Mouse (Mus musculus) neural tube, embryonic 15.5 days (tissue): ENCODE measurements at regions not wholly inside any gene's neighbourhood (a gene's known extent, or its start where the extent isn't known, plus 50 kb on each side); places are given as distances from the start of the nearest gene placed in this dataset.
A peak's percentile ranks its signal among the peaks of the same experiment; 100 is the strongest.

Experiments used
- ATAC-seq: fragments of 200-750 bp; cut with Nextera tagmentation; 2 replicates; pipeline ENCODE4 v1.8.0; 2017; ENCODE audit warnings: mild to moderate bottlenecking, moderate TSS enrichment, moderate library complexity; ENCODE audit not compliant: low FRiP score
- H3K27ac ChIP-seq: fragments of 300-500 bp; sonication (generic); replicated peaks from 2 replicates; pipeline ENCODE4 v1.5.1; 2015; ENCODE audit warnings: mild to moderate bottlenecking, inconsistent platforms
- H3K27me3 ChIP-seq: fragments of 300-500 bp; sonication (generic); replicated peaks from 2 replicates; pipeline ENCODE4 v1.6.1; 2015; ENCODE audit warnings: inconsistent platforms
- H3K36me3 ChIP-seq: fragments of 300-500 bp; sonication (generic); 2 replicates; pipeline ENCODE4 v1.6.1; 2015; ENCODE audit warnings: inconsistent platforms
- H3K4me1 ChIP-seq: fragments of 300-500 bp; sonication (generic); 2 replicates; pipeline ENCODE4 v1.6.1; 2015; ENCODE audit warnings: inconsistent platforms
- H3K4me2 ChIP-seq: fragments of 300-500 bp; sonication (generic); 2 replicates; pipeline ENCODE4 v1.6.1; 2015; ENCODE audit warnings: inconsistent platforms, mild to moderate bottlenecking, moderate library complexity
- H3K4me3 ChIP-seq: fragments of 300-500 bp; sonication (generic); replicated peaks from 2 replicates; pipeline ENCODE4 v1.5.1; 2015; ENCODE audit warnings: mild to moderate bottlenecking, inconsistent platforms
- H3K9ac ChIP-seq: fragments of 300-500 bp; sonication (generic); replicated peaks from 2 replicates; pipeline ENCODE4 v1.6.1; 2015; ENCODE audit warnings: mild to moderate bottlenecking, inconsistent platforms
- H3K9me3 ChIP-seq: fragments of 300-500 bp; sonication (generic); replicated peaks from 2 replicates; pipeline ENCODE4 v1.6.1; 2016; ENCODE audit warnings: inconsistent platforms
- WGBS: fragments of 180-500 bp; shearing (Covaris S2); methylation state at CpG from one replicate; pipeline ENCODE4 v1.1.7; 2015; ENCODE audit warnings: mixed read lengths; 5-methylcytosine and 5-hydroxymethylcytosine counted together

GRCm38 (mm10) chr8:26847009-26847408 is 130.1 kb upstream of the Zfp703 start:
- ATAC-seq = no peak
- Histone ChIP-seq H3K36me3 (no peaks in the 10 kb centered on the region), H3K9ac (no peak overlapping the region), H3K4me2 (no peak overlapping the region), H3K27ac (no peak overlapping the region), H3K27me3 (peaks cover 5% of the 10 kb centered on the region; the same call in 1 of the 2 replicates), H3K9me3 (no peaks in the 10 kb centered on the region), H3K4me3 (no peak overlapping the region), H3K4me1 (peaks cover 31% of the 10 kb centered on the region)
- WGBS = 69% methylated on average over 9 of the region's 9 CpGs

- Histone ChIP-seq H3K4me3 (no peak overlapping the region), H3K27me3 (peaks cover 4% of the 10 kb centered on the region; the same call in 1 of the 2 replicates), H3K4me1 (peaks cover 35% of the 10 kb centered on the region), H3K36me3 (no peaks in the 10 kb centered on the region), H3K9me3 (no peaks in the 10 kb centered on the region), H3K9ac (no peak overlapping the region), H3K4me2 (peak overlapping the region; percentile 5; the same call in 1 of the 2 replicates), H3K27ac (no peak overlapping the region; the same call in 1 of the 2 replicates)
- 53% methylated on average over 17 of the region's 17 CpGs for WGBS
- no peak for ATAC-seq
Observed at GRCm38 (mm10) chr8:26848098-26848772, 128.9 kb upstream of the Zfp703 start.

GRCm38 (mm10) chr8:26848955-26849684 is 128.0 kb upstream of the Zfp703 start:
- no peaks in the 10 kb centered on the region for H3K36me3 ChIP-seq
- H3K4me2 ChIP-seq = no peak overlapping the region
- H3K9me3 ChIP-seq = no peaks in the 10 kb centered on the region
- H3K27me3 ChIP-seq = peaks cover 1% of the 10 kb centered on the region; the same call in 1 of the 2 replicates
- ATAC-seq = no peak
- H3K4me1 ChIP-seq = peaks cover 35% of the 10 kb centered on the region
- 71% methylated on average over 19 of the region's 19 CpGs for WGBS
- no peak overlapping the region for H3K4me3 ChIP-seq
- H3K27ac ChIP-seq = no peak overlapping the region
- no peak overlapping the region for H3K9ac ChIP-seq

- Histone ChIP-seq H3K27ac (no peak overlapping the region), H3K4me1 (peaks cover 30% of the 10 kb centered on the region), H3K9me3 (no peaks in the 10 kb centered on the region), H3K36me3 (no peaks in the 10 kb centered on the region), H3K27me3 (peaks cover 10% of the 10 kb centered on the region; the same call in 1 of the 2 replicates), H3K4me3 (no peak overlapping the region), H3K4me2 (no peak overlapping the region), H3K9ac (no peak overlapping the region)
- WGBS = 38% methylated on average over 18 of the region's 18 CpGs
- ATAC-seq = peak; percentile 50; the same call in 1 of the 2 replicates
Observed at GRCm38 (mm10) chr8:26851871-26852800, 125.0 kb upstream of the Zfp703 start.

- H3K4me3 ChIP-seq = no peak overlapping the region
- no peaks in the 10 kb centered on the region for H3K9me3 ChIP-seq
- peaks cover 10% of the 10 kb centered on the region; the same call in 1 of the 2 replicates for H3K27me3 ChIP-seq
- peaks cover 30% of the 10 kb centered on the region for H3K4me1 ChIP-seq
- ATAC-seq = no peak
- no peaks in the 10 kb centered on the region for H3K36me3 ChIP-seq
- H3K9ac ChIP-seq = no peak overlapping the region
- no peak overlapping the region for H3K4me2 ChIP-seq
- H3K27ac ChIP-seq = no peak overlapping the region
- WGBS = 59% methylated on average over 8 of the region's 8 CpGs
Observed at GRCm38 (mm10) chr8:26852921-26853320, 124.2 kb upstream of the Zfp703 start.

GRCm38 (mm10) chr8:26854557-26855238 is 122.4 kb upstream of the Zfp703 start:
- Histone ChIP-seq H3K4me3 (no peak overlapping the region), H3K27ac (no peak overlapping the region), H3K4me1 (peaks cover 14% of the 10 kb centered on the region), H3K9ac (no peak overlapping the region), H3K9me3 (no peaks in the 10 kb centered on the region), H3K4me2 (no peak overlapping the region), H3K27me3 (peaks cover 10% of the 10 kb centered on the region; the same call in 1 of the 2 replicates), H3K36me3 (no peaks in the 10 kb centered on the region)
- no peak for ATAC-seq
- 80% methylated on average over 12 of the region's 12 CpGs for WGBS

GRCm38 (mm10) chr8:26855256-26855655 is 121.9 kb upstream of the Zfp703 start:
- no peak overlapping the region for H3K4me2 ChIP-seq

GRCm38 (mm10) chr8:26864571-26864970 is 112.6 kb upstream of the Zfp703 start:
- H3K27ac ChIP-seq = no peak overlapping the region
- 88% methylated on average over 2 of the region's 2 CpGs for WGBS
- ATAC-seq = no peak
- H3K27me3 ChIP-seq = no peaks in the 10 kb centered on the region
- H3K9ac ChIP-seq = no peak overlapping the region
- H3K9me3 ChIP-seq = no peaks in the 10 kb centered on the region
- H3K4me3 ChIP-seq = no peak overlapping the region
- H3K4me2 ChIP-seq = no peak overlapping the region
- H3K4me1 ChIP-seq = no peaks in the 10 kb centered on the region
- no peaks in the 10 kb centered on the region for H3K36me3 ChIP-seq

More at GRCm38 (mm10) chr8:26855256-26855655, 121.9 kb upstream of the Zfp703 start:
- no peak overlapping the region for H3K4me3 ChIP-seq
- peaks cover 14% of the 10 kb centered on the region for H3K4me1 ChIP-seq
- no peak overlapping the region for H3K27ac ChIP-seq
- no peaks in the 10 kb centered on the region for H3K36me3 ChIP-seq
- H3K9ac ChIP-seq = no peak overlapping the region
- peaks cover 10% of the 10 kb centered on the region; the same call in 1 of the 2 replicates for H3K27me3 ChIP-seq
- H3K9me3 ChIP-seq = no peaks in the 10 kb centered on the region
- ATAC-seq = no peak
- WGBS = 86% methylated on average over 6 of the region's 6 CpGs

GRCm38 (mm10) chr8:26864971-26865370 is 112.2 kb upstream of the Zfp703 start:
- 78% methylated on average over 10 of the region's 10 CpGs for WGBS
- Histone ChIP-seq H3K4me2 (no peak overlapping the region), H3K27me3 (no peaks in the 10 kb centered on the region), H3K27ac (no peak overlapping the region), H3K9me3 (peaks cover under 1% of the 10 kb centered on the region; the same call in 1 of the 2 replicates), H3K9ac (no peak overlapping the region), H3K4me1 (no peaks in the 10 kb centered on the region), H3K4me3 (no peak overlapping the region), H3K36me3 (no peaks in the 10 kb centered on the region)
- ATAC-seq = no peak

- WGBS = 79% methylated on average over 6 of the region's 6 CpGs
- no peak for ATAC-seq
Observed at GRCm38 (mm10) chr8:26868101-26868848, 108.8 kb upstream of the Zfp703 start.

More at GRCm38 (mm10) chr8:26868101-26868848, 108.8 kb upstream of the Zfp703 start:
- peaks cover 4% of the 10 kb centered on the region; the same call in 1 of the 2 replicates for H3K9me3 ChIP-seq
- H3K9ac ChIP-seq = no peak overlapping the region
- H3K4me2 ChIP-seq = no peak overlapping the region
- no peaks in the 10 kb centered on the region for H3K4me1 ChIP-seq
- H3K36me3 ChIP-seq = no peaks in the 10 kb centered on the region
- no peak overlapping the region for H3K4me3 ChIP-seq
- H3K27ac ChIP-seq = no peak overlapping the region
- H3K27me3 ChIP-seq = no peaks in the 10 kb centered on the region
